Mouse (Mus musculus) frontal cortex, postnatal 10 days (tissue): ENCODE measurements at regions not wholly inside any gene's neighbourhood (a gene's known extent, or its start where the extent isn't known, plus 50 kb on each side); places are given as distances from the start of the nearest gene placed in this dataset.

ENCODE experiments used
- DNase-seq, 2 experiments: peaks; one replicate each; pipeline ENCODE4 v3.0.0; 2022; ENCODE audit warnings: low spot score in 2 of 2, mixed read lengths in 1 of 2

DNA sequence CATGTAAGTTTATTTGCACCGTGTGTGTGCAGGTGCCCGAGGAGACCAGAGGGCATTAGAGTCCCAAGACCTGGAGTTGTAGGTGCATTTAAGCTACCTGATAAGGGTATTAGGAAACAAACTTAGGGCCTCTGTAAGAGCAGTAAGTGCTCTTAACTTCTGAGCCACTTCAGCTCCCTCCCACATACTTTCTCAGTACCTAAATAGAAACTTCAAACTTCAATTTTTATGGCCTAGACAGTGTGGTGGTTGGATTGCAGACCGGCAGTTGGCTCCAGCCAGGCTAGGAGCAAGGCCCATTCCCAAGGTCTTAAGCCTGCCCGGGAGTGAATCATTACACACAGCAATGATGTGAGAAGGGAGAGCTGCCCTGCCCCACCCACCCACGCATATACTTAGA, 208.8 kb upstream of the Plpp4 start:
- no peak for DNase-seq

DNA sequence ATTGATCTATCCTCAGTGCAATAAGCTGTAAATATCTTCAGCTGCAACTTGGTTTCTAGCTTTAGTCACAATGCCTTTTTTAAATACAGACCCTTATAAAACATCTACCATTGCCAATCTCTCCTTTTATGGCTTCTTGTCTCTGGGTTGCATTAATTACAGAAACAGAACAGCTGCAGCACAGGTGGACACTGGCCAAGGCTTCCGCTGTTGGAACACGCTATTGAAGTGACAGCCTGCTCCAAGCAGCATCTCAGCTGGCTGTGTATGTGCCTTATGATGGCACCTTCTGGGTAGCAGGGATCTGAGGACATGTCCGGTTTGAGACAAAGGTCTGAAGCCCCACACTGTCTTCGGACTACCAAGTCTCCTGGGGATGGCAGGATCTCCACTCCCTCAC, 207.1 kb upstream of the Plpp4 start:
- peak in 1 of 2 experiments; percentile 10 for DNase-seq

DNA sequence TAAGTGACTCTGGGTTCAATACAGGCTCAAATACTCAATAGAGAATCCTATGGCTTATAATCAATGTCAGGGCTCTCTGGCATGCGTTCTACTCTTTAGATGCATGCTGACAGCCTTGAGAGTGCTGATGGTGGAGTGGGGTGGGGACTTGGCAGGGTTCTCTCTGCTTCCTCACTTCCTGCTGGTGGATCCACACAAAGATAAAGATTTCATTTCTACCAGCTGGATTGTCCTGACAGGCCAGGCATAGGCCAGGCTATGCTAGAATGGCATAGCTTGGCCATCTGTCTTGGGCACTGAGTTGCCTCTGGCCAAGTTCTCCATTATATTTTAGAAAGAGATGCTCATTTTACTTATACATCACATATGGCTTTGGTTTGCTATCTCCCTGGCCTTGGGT, 206.2 kb upstream of the Plpp4 start:
- DNase-seq: no peak

DNA sequence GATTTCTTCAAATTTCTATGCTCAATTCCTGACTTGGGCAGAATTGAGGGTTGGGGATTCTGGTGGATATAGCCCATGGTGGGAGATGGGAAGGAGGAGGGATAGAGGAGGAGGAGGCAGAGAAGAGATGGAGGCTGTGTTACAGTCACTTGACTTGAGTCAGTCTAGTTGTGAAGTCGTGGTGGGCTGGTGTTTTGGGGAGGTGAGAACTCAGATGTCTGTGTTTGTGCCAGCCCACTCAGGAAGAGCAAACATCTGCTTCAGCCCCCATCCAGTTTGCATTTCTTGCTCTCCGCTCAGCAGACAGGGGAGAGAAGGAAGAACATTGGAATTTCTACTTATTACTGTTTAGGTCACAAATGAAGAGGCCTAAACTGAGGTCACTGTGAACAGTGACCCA, 189.9 kb upstream of the Plpp4 start:
- DNase-seq: no peak

DNA sequence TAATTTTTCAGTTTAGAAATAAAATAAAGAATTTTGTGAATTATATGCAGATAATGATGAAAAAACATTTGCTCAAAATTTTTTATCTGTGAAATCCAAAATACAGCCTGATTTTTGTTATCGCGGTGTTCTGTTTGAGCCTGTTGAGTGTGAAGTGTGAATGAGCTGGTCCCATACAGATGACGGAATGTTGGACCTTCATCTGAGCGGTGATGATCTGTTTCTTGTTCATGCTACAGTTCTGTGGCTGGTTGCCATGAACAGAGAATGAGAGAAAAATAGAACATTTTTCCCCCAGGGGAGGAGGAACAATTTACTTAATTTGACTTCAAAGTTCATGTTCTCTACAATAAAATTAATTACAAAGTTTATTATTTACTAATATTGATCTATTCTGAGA, 188.7 kb upstream of the Plpp4 start:
- no peak for DNase-seq

DNA sequence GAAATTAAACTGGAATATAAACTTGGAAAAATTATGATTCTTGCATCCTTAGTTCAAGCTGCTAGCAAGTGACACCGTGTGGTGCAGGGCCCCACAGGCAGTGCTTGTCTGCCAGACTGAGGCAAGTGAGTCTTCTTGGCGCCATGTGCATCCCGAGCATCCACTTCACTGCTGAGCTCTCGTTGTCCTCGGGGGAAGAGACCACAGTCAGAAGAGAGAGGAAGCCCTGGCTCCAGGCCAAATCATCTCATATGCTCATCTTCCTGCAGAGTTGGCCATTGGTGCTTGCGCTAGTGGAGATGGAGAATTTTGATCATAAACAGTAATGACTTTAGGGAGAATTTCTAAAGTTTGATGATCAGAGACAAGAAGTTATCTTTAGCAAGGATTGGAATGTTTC, 177.0 kb upstream of the Plpp4 start:
- DNase-seq: no peak

DNA sequence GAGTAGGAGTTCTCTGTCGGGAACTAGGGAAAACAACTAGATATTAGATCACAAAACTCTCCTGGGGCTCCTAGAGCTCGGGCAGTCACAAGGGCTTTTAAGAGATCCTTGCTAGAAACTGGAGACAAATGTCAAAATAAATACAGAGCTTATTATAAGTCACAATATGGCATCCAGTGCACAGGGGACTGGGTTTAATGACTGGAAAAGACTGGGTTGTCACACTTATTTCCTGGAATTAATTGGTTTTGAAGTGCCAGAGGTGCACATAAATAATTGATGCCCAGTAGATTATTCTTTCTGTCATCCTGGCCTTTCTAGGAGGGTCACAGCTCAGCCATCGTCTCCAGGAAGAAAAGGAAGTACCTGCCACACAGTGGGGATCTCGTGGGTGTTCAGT, 165.4 kb upstream of the Plpp4 start:
- DNase-seq: no peak

DNA sequence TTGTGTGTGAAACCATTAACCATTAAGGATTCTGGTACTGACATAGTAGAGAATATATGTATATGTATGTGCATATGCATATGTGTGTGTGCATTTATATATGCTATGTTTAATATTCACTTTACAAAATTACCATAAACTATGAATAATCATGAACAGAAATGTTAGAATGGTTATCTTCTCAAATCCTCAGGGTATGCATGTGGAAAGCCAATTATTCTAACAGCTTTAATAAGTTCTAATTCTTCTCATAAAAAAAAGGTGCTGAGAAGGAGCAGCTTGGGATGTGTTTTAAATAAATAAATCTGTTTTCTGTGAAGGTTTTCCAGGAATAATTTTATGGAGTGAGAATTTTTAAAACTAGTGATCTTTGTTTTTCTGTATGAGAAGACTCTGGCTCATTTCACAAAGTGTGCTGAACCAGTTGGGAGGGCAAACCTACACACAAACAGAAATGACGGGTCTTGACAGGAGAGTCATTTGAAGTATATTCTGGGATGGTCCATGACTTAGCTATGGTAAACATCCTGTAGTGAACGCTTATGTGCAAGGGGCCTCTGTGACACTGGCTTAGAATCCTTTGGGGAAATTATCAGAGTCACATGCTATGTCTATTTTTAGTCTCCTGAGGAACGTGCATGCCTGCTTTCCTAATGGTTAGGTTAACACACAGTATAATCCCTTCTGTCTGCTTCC, 160.3 kb upstream of the Plpp4 start:
- DNase-seq: no peak

DNA sequence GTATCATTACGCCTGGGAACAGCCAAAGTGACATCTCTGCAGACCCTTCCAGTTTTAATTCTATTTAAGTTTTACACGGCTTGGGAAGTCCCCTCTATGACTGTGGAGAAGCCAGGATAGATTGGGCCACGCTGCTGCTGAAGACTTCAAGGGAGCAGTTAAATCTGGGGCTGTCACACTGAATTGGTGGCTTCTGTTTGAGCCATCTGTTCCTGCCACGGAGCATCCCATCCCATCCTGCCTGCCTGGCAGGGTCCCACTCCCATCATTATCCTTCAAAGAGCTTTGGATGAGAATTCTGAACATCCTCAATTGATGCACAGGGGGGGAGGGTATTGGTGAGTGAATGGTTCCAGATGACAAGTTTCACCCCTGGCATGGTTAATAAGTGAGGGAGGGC, 154.4 kb upstream of the Plpp4 start:
- DNase-seq: peak; percentile 6 to 11

DNA sequence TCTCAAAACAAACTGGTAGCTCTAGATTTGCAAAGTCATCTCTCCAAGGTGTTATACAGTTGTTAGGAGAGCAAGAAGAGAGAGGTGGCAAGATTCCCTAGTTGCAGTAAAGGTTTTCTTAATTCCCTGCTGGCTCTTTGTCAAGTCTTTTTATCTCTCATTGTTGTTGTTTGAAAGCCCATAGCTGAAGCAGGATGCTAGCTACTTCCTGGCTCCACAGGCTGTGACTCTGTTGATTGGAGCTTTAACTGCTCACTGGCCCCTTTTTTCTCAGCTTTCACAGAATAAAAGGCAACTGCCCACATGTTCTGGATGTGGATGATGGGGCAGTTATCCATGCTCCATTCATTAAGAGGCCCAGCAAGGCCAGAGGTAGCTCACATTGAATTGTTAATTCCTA, 122.7 kb upstream of the Plpp4 start:
- DNase-seq: no peak

DNA sequence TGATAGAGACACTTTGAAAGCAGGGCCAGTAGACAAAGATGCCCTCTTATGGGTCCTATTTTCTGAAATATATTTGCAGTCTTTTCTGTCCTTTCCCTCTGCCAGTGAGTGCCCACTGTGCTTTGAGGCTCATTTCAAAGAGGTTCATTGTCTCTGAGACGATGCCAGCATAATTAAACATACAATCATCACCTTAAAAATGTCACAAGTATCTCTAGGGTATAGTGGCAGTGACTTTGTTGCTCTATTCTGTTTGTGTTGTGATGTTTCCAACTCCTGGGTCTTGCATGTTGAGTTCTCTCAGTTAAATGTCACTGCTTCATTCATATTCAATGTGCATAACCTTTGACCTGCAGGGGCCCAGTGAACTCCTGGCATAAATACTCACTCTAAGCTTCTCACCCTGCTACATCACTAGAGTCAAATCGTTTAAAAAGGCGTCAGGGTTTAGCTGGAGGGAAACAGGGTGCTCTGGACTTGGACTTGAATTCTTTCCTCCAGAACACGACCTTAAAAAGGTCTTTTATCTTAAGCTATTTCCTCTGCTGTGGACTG, 122.1 kb upstream of the Plpp4 start:
- DNase-seq: no peak

DNA sequence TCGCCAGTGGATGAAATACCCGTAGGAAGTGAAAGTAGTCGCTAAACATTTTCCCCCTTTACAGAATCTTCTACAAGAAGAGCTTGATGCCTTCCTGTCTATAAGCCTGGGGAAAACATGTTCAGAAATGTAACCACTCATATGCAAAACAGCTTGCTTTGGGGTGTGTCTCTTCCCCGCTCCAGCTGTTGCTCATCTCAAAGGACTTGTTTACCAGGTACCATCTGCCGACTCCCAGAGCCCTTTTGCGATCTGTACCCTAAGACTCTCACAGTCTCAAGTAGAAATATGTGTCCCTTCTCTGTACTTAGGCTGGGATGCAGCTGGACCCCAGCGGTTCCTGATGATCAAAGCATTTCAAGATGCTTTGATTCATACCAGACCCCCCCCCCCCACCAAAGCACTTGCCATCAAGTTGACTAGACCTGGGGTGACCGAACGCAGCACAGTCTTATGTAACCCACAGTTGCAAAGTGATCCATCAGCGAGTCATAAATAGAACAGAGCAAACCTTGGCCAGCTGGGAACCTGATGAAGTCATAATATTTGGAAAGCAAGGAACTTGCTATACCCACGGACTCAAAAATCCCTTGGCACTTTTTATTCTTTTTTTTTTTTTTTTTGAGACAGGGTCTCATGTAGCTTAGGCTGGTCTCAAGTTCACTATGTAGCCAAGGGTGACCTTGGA, 119.4 kb upstream of the Plpp4 start:
- DNase-seq: no peak

DNA sequence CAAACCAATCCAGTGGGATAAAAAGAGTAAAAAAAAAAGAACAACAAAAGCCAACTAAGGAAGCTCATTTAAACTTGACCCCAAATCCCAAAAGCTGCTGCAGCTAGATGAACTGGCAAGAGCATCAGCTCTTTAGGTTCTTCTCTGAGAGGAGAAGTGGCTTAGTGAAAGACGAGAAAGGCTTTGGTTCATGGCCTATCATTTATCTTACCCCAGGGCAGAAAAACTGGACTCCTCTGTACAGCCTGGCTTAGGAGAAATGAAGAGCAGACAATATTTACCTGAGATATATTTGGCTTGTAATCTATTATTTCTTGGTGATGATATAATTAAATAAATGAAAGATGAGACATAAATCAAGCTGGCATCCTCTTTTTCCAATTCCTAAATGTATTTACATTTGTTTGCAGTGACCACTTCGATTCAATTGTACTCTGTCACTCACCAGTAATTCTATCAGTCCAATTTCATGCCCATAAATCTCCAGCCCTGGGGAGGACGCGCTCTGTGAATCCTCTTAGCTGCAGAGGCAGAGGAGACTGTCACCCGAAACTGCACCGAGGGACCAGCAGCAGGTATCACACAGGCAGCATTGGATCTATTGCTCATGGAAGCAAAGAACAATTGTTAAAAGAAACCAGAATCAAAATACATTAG, 114.8 kb upstream of the Plpp4 start:
- no peak for DNase-seq

DNA sequence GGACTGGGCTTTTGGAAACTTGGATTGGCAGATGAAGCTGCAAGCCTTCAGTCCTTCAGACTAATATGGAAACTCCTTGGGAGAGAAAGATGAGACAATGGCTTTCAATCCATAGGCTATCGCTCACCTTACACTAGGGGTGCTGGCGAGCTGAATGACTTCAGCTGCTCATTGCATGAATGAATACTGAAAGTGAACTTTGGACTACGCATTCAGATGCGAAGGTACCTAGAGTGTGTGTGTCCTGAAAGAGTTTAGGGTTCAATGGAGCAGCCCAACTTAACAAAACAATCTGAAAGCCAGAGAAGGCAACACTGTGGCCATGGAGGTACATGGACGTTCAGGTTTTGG, 114.3 kb upstream of the Plpp4 start:
- no peak for DNase-seq

DNA sequence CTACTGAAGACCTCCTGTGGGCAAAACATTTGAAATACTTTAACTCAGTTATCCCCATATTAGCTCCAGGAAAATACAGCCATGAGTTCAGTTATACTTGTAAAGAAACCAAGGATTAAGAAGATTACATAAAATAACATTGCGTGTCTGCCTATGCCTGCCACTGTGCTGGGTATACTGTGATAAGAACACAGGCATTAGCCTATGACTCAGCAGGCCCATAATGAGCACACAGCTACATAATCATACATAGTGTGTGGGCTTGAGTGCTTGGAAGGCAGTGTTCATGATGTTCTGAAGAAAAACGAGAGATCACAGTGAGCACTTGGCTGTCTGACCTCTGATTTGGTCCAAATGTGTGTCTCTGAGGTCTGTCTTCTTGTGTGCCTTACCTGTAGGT, 101.3 kb upstream of the Plpp4 start:
- DNase-seq: no peak

DNA sequence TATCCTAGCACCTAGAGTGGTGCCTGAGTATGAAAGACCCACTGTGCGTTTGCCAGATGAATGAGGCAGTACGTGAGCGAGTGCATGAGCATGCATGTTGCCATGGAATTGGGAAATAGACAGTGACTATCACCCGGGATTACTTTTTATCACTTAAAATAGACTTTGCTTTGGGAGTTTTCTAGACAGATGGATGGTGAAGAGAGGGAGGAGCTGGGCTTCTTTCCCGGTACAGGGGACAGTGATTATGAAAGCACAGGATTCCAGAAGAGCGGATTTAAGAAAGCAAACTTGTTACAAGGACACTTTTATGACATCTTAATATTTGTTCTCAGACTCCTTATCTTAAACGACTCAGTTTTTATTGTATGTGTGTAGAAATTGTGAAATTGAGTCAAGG, 86.9 kb upstream of the Plpp4 start:
- peak in 1 of 2 experiments; percentile 5 for DNase-seq

DNA sequence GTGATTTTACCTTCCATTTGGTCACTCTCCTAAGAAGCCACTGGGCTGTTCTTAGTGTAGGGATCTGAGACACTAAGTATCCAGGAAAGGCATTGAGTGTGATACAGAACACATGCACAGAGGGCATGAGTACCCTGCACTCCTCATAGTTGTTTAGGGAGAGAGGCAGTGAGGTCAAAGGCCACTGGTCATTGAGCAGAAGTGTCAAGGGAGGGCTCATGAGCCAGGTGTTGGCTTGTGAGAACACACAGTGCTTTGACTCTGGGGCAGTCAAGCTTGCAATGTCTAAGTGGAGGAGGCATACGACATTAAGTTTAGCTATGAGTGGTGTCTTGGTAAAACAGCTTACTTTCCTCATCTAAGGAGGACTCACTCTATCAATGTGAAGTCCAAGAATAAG, 65.9 kb upstream of the Plpp4 start:
- DNase-seq: no peak

DNA sequence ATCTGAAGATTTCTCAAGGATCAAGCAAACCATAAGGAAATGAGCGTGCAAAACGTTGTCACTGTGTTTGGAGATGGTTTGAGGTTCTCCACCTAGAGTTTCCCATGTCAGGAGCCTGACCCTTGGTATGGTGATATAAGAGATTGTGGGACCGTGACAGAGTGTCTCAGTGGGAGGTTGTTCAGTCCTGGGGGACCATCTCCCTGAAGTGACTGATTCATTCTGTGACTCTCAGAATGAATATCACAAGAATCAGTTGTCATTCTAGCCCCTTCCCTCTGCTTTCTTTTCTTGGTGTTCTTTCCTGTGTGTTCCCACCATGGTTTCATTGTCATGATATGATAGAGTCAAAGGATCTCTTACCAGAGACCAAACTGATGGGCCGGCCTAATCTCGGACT, 49.8 kb upstream of the Plpp4 start:
- no peak for DNase-seq
